Mouse (Mus musculus): ENCODE results near the gene Zfp2. TPM values are rescaled to one million over a fixed set of nuclear protein-coding genes. Genes with fewer than 3 reads are reported as not detected.
A peak's percentile ranks its signal among the peaks of the same experiment; 100 is the strongest.

Gene Zfp2
- polyA plus RNA-seq, 1 experiment from 2014 or later = 51.0 TPM

GRCm38 (mm10) chr11:50886933-50887293 lies 29.1 kb downstream of the Zfp2 start:
- ATAC-seq (peak; percentile 32), DNase-seq (ENCODE audit: low spot score) (peak; percentile 35)
- 18% methylated on average over 10 of the region's 10 CpGs for WGBS
- peaks cover 10% of the 10 kb centered on the region for H3K4me1 ChIP-seq (ENCODE audit: control insufficient read depth, insufficient read depth, low read length)
- peak overlapping the region; percentile 50 for H3K4me3 ChIP-seq (ENCODE audit: low read depth, low read length)
- peak overlapping the region; percentile 76 for H3K27ac ChIP-seq (ENCODE audit: low read depth, low read length)
- peak overlapping the region; percentile 73 for H3K9ac ChIP-seq (ENCODE audit: low read length)
- no peaks in the 10 kb centered on the region for H3K27me3 ChIP-seq (replicated peaks; ENCODE audit: control insufficient read depth, insufficient read depth, low read length)
- H3K36me3 ChIP-seq (ENCODE audit: control insufficient read depth, insufficient read depth, low read length) = peaks cover 30% of the 10 kb centered on the region
- H3K9me3 ChIP-seq (replicated peaks; ENCODE audit: control insufficient read depth, low read length) = no peaks in the 10 kb centered on the region
- H3K4me2 ChIP-seq (ENCODE audit: low read length) = peak overlapping the region; percentile 81

- peak overlapping the region; percentile 81 for H3K4me2 ChIP-seq (ENCODE audit: low read length)
- peak overlapping the region; percentile 73 for H3K9ac ChIP-seq (ENCODE audit: low read length)
- H3K36me3 ChIP-seq (ENCODE audit: control insufficient read depth, insufficient read depth, low read length) = peaks cover 33% of the 10 kb centered on the region
- H3K4me3 ChIP-seq (ENCODE audit: low read depth, low read length) = peak overlapping the region; percentile 50
- no peak overlapping the region for H3K27ac ChIP-seq (ENCODE audit: low read depth, low read length)
- ATAC-seq = no peak
- WGBS = 40% methylated on average over 8 of the region's 8 CpGs
- H3K27me3 ChIP-seq (replicated peaks; ENCODE audit: control insufficient read depth, insufficient read depth, low read length) = no peaks in the 10 kb centered on the region
- DNase-seq (ENCODE audit: low spot score) = peak; percentile 3
- no peaks in the 10 kb centered on the region for H3K9me3 ChIP-seq (replicated peaks; ENCODE audit: control insufficient read depth, low read length)
- peaks cover 10% of the 10 kb centered on the region for H3K4me1 ChIP-seq (ENCODE audit: control insufficient read depth, insufficient read depth, low read length)
Observed at GRCm38 (mm10) chr11:50886231-50886932, 29.6 kb downstream of the Zfp2 start.

- no peak overlapping the region for H3K27ac ChIP-seq (ENCODE audit: low read depth, low read length)
- H3K4me1 ChIP-seq (ENCODE audit: control insufficient read depth, insufficient read depth, low read length) = peaks cover 10% of the 10 kb centered on the region
- no peak overlapping the region for H3K4me3 ChIP-seq (ENCODE audit: low read depth, low read length)
- H3K27me3 ChIP-seq (replicated peaks; ENCODE audit: control insufficient read depth, insufficient read depth, low read length) = no peaks in the 10 kb centered on the region
- H3K36me3 ChIP-seq (ENCODE audit: control insufficient read depth, insufficient read depth, low read length) = peaks cover 51% of the 10 kb centered on the region
- DNase-seq (ENCODE audit: low spot score) = no peak
- no peak overlapping the region for H3K9ac ChIP-seq (ENCODE audit: low read length)
- no peaks in the 10 kb centered on the region for H3K9me3 ChIP-seq (replicated peaks; ENCODE audit: control insufficient read depth, low read length)
- 85% methylated on average over 3 of the region's 3 CpGs for WGBS
- ATAC-seq = no peak
- H3K4me2 ChIP-seq (ENCODE audit: low read length) = no peak overlapping the region
Observed at GRCm38 (mm10) chr11:50883756-50884155, 32.2 kb downstream of the Zfp2 start.

GRCm38 (mm10) chr11:50878641-50879040 lies 37.3 kb downstream of the Zfp2 start:
- no peak overlapping the region for H3K27ac ChIP-seq (ENCODE audit: low read depth, low read length)
- no peaks in the 10 kb centered on the region for H3K27me3 ChIP-seq (replicated peaks; ENCODE audit: control insufficient read depth, insufficient read depth, low read length)
- H3K9ac ChIP-seq (ENCODE audit: low read length) = no peak overlapping the region
- DNase-seq (ENCODE audit: low spot score) (no peak), ATAC-seq (no peak)
- H3K9me3 ChIP-seq (replicated peaks; ENCODE audit: control insufficient read depth, low read length) = peaks cover 14% of the 10 kb centered on the region
- no peaks in the 10 kb centered on the region for H3K4me1 ChIP-seq (ENCODE audit: control insufficient read depth, insufficient read depth, low read length)
- no peak overlapping the region for H3K4me2 ChIP-seq (ENCODE audit: low read length)
- H3K4me3 ChIP-seq (ENCODE audit: low read depth, low read length) = no peak overlapping the region
- WGBS = 91% methylated on average over 3 of the region's 3 CpGs
- H3K36me3 ChIP-seq (ENCODE audit: control insufficient read depth, insufficient read depth, low read length) = peaks cover 72% of the 10 kb centered on the region

DNA sequence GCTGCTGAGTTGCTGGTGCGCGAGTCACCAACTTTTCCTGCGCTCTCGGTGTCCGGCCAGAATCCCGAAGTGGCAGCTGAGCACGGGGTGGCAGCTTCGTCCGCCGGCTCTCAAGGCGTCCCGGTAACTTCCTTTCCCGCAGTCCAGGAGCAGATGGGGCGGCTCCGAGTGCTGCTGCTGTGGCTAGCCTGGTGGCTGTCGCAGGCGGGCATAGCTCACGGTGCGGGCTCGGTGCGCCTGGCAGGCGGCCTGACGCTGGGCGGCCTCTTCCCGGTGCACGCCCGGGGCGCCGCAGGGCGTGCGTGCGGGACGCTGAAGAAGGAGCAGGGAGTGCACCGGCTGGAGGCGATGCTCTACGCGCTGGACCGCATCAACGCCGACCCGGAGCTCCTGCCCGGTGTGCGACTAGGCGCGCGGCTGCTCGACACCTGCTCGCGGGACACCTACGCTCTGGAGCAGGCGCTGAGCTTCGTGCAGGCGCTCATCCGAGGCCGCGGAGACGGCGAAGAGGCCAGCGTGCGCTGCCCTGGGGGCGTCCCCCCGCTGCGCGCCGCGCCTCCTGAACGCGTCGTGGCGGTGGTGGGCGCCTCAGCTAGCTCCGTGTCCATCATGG lies 64.9 kb downstream of the Zfp2 start:
- Histone ChIP-seq H3K36me3 (ENCODE audit: control insufficient read depth, insufficient read depth, low read length) (no peaks in the 10 kb centered on the region), H3K4me1 (ENCODE audit: control insufficient read depth, insufficient read depth, low read length) (peaks cover 8% of the 10 kb centered on the region; the same call in 1 of the 2 replicates), H3K9ac (ENCODE audit: low read length) (peak overlapping the region; percentile 50), H3K9me3 (replicated peaks; ENCODE audit: control insufficient read depth, low read length) (no peaks in the 10 kb centered on the region), H3K27me3 (replicated peaks; ENCODE audit: control insufficient read depth, insufficient read depth, low read length) (peaks cover 57% of the 10 kb centered on the region), H3K27ac (ENCODE audit: low read depth, low read length) (no peak overlapping the region), H3K4me3 (ENCODE audit: low read depth, low read length) (peak overlapping the region; percentile 41), H3K4me2 (ENCODE audit: low read length) (peak overlapping the region; percentile 76)
- WGBS = under 1% methylated on average over 72 of the region's 72 CpGs
- no peak for ATAC-seq
- peak; percentile 19 for DNase-seq (ENCODE audit: low spot score)

DNA sequence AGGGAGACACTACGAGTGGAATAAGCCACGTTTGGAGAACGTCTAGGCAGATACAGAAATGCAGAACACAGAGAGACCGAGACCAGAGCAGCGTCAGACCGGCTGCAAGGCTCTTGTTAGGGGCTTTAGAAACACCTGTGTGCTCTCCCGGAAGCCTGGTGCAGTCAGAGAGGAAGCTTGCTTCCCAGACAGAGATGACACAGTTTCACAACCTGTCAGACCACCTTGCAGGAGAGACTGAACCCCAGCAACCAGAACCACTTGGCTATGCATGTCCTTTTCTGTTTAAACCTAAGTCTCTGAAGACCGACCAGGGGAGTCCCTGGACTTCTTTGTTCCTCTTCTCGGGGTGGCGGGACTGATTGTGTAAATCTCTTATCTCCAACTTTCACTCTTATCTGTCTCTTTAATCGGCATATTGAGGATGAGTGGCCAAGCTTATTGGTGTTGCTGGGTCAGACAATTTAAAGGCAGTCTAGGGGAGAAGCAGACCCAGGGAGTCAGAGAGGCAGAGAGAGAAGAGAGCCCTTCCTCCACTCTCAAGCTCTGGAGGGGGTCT lies 65.7 kb downstream of the Zfp2 start, which contains the start of gene Grm6:
Gene Grm6, plus strand, starts transcription at position 509 of the 559 bp plus-strand sequence.
- peak within 1 kb of the TSS; percentile 76 for H3K4me2 ChIP-seq (ENCODE audit: low read length)
- peak within 1 kb of the TSS; percentile 50 for H3K9ac ChIP-seq (ENCODE audit: low read length)
- 3% methylated on average over 11 of the region's 11 CpGs for WGBS
- H3K4me1 ChIP-seq (ENCODE audit: control insufficient read depth, insufficient read depth, low read length) = peaks cover 8% of the 10 kb centered on the region; the same call in 1 of the 2 replicates
- ATAC-seq = no peak
- H3K27me3 ChIP-seq (replicated peaks; ENCODE audit: control insufficient read depth, insufficient read depth, low read length) = peaks cover 57% of the 10 kb centered on the region
- H3K27ac ChIP-seq (ENCODE audit: low read depth, low read length) = no peak within 1 kb of the TSS
- DNase-seq (ENCODE audit: low spot score) = no peak
- H3K9me3 ChIP-seq (replicated peaks; ENCODE audit: control insufficient read depth, low read length) = no peaks in the 10 kb centered on the region
- peak within 1 kb of the TSS; percentile 41 for H3K4me3 ChIP-seq (ENCODE audit: low read depth, low read length)
- no peaks in the 10 kb centered on the region for H3K36me3 ChIP-seq (ENCODE audit: control insufficient read depth, insufficient read depth, low read length)

- Histone ChIP-seq H3K4me2 (ENCODE audit: low read length) (no peak overlapping the region), H3K36me3 (ENCODE audit: control insufficient read depth, insufficient read depth, low read length) (no peaks in the 10 kb centered on the region), H3K27ac (ENCODE audit: low read depth, low read length) (no peak overlapping the region), H3K27me3 (replicated peaks; ENCODE audit: control insufficient read depth, insufficient read depth, low read length) (peaks cover 57% of the 10 kb centered on the region), H3K4me1 (ENCODE audit: control insufficient read depth, insufficient read depth, low read length) (peaks cover 8% of the 10 kb centered on the region; the same call in 1 of the 2 replicates), H3K9ac (ENCODE audit: low read length) (no peak overlapping the region), H3K9me3 (replicated peaks; ENCODE audit: control insufficient read depth, low read length) (no peaks in the 10 kb centered on the region), H3K4me3 (ENCODE audit: low read depth, low read length) (no peak overlapping the region)
- 16% methylated on average over 10 of the region's 10 CpGs for WGBS
- no peak for ATAC-seq
- no peak for DNase-seq (ENCODE audit: low spot score)
Observed at GRCm38 (mm10) chr11:50849310-50849709, 66.7 kb downstream of the Zfp2 start.

Measured in forebrain, embryonic 14.5 days (tissue).